Mouse (Mus musculus): ENCODE measurements around the gene Dgkq. TPM values are rescaled to one million over a fixed set of nuclear protein-coding genes. Genes with fewer than 3 reads are reported as not detected.

The Dgkq gene
- polyA plus RNA-seq, 1 experiment from 2014 or later, result 17.4 TPM

GRCm38 (mm10) chr5:108703754-108704626 lies 34.5 kb upstream of the Dgkq start:
- ATAC-seq (ENCODE audit: insufficient number of reproducible peaks, low FRiP score, low TSS enrichment, low read depth), result peak; percentile 36
- Histone ChIP-seq H3K9ac (no peak overlapping the region), H3K4me3 (replicated peaks) (no peak overlapping the region), H3K9me3 (replicated peaks) (no peaks in the 10 kb centered on the region), H3K27me3 (no peaks in the 10 kb centered on the region), H3K27ac (replicated peaks) (no peak overlapping the region), H3K4me2 (replicated peaks) (no peak overlapping the region), H3K36me3 (peaks cover 36% of the 10 kb centered on the region), H3K4me1 (peaks cover 4% of the 10 kb centered on the region; the same call in 1 of the 2 replicates)
- 65% methylated on average over 12 of the region's 12 CpGs for WGBS

GRCm38 (mm10) chr5:108701341-108702021 lies 32.0 kb upstream of the Dgkq start:
- H3K27ac ChIP-seq (replicated peaks), result no peak overlapping the region

GRCm38 (mm10) chr5:108700346-108700745 lies 30.9 kb upstream of the Dgkq start:
- ATAC-seq (ENCODE audit: insufficient number of reproducible peaks, low FRiP score, low TSS enrichment, low read depth), result no peak
- H3K4me2 ChIP-seq (replicated peaks), result no peak overlapping the region
- WGBS, result 21% methylated on average over 3 of the region's 3 CpGs
- no peak overlapping the region for H3K4me3 ChIP-seq (replicated peaks)
- peaks cover 27% of the 10 kb centered on the region for H3K4me1 ChIP-seq
- H3K36me3 ChIP-seq, result peaks cover 12% of the 10 kb centered on the region
- H3K9me3 ChIP-seq (replicated peaks), result no peaks in the 10 kb centered on the region
- no peaks in the 10 kb centered on the region for H3K27me3 ChIP-seq
- no peak overlapping the region for H3K9ac ChIP-seq
- no peak overlapping the region for H3K27ac ChIP-seq (replicated peaks)

More at GRCm38 (mm10) chr5:108701341-108702021, 32.0 kb upstream of the Dgkq start:
- Histone ChIP-seq H3K4me1 (peaks cover 17% of the 10 kb centered on the region), H3K27me3 (no peaks in the 10 kb centered on the region), H3K9me3 (replicated peaks) (no peaks in the 10 kb centered on the region), H3K4me2 (replicated peaks) (no peak overlapping the region), H3K36me3 (peaks cover 21% of the 10 kb centered on the region), H3K4me3 (replicated peaks) (no peak overlapping the region), H3K9ac (no peak overlapping the region)
- ATAC-seq (ENCODE audit: insufficient number of reproducible peaks, low FRiP score, low TSS enrichment, low read depth), result no peak
- 59% methylated on average over 10 of the region's 10 CpGs for WGBS

GRCm38 (mm10) chr5:108697341-108697753 lies 27.9 kb upstream of the Dgkq start:
- no peak overlapping the region; the same call in 1 of the 2 replicates for H3K27ac ChIP-seq (replicated peaks)
- ATAC-seq (ENCODE audit: insufficient number of reproducible peaks, low FRiP score, low TSS enrichment, low read depth), result no peak
- H3K4me1 ChIP-seq, result peaks cover 45% of the 10 kb centered on the region
- no peaks in the 10 kb centered on the region for H3K9me3 ChIP-seq (replicated peaks)
- H3K36me3 ChIP-seq, result peaks cover 3% of the 10 kb centered on the region; the same call in 1 of the 2 replicates
- H3K4me3 ChIP-seq (replicated peaks), result no peak overlapping the region
- no peak overlapping the region for H3K9ac ChIP-seq
- 40% methylated on average over 4 of the region's 4 CpGs for WGBS
- H3K4me2 ChIP-seq (replicated peaks), result no peak overlapping the region
- no peaks in the 10 kb centered on the region for H3K27me3 ChIP-seq

- Histone ChIP-seq H3K4me2 (replicated peaks) (no peak overlapping the region), H3K27ac (replicated peaks) (no peak overlapping the region), H3K9me3 (replicated peaks) (no peaks in the 10 kb centered on the region), H3K9ac (no peak overlapping the region), H3K27me3 (no peaks in the 10 kb centered on the region), H3K36me3 (peaks cover 3% of the 10 kb centered on the region; the same call in 1 of the 2 replicates), H3K4me1 (peaks cover 53% of the 10 kb centered on the region), H3K4me3 (replicated peaks) (no peak overlapping the region)
- 63% methylated on average over 3 of the region's 3 CpGs for WGBS
- no peak for ATAC-seq (ENCODE audit: insufficient number of reproducible peaks, low FRiP score, low TSS enrichment, low read depth)
These were observed 27.1 kb upstream of the Dgkq start for GRCm38 (mm10) chr5:108696542-108696941.

- H3K36me3 ChIP-seq, result peaks cover 3% of the 10 kb centered on the region; the same call in 1 of the 2 replicates
- no peak for ATAC-seq (ENCODE audit: insufficient number of reproducible peaks, low FRiP score, low TSS enrichment, low read depth)
- no peak overlapping the region for H3K4me3 ChIP-seq (replicated peaks)
- peaks cover 54% of the 10 kb centered on the region for H3K4me1 ChIP-seq
- H3K9me3 ChIP-seq (replicated peaks), result no peaks in the 10 kb centered on the region
- no peak overlapping the region for H3K27ac ChIP-seq (replicated peaks)
- no peak overlapping the region for H3K9ac ChIP-seq
- no peak overlapping the region for H3K4me2 ChIP-seq (replicated peaks)
- WGBS, result 90% methylated on average over 12 of the region's 12 CpGs
- no peaks in the 10 kb centered on the region for H3K27me3 ChIP-seq
These were observed 26.4 kb upstream of the Dgkq start for GRCm38 (mm10) chr5:108695861-108696260.

GRCm38 (mm10) chr5:108694352-108695261 lies 25.1 kb upstream of the Dgkq start:
- Histone ChIP-seq H3K27me3 (no peaks in the 10 kb centered on the region), H3K4me2 (replicated peaks) (peak overlapping the region; percentile 83), H3K27ac (replicated peaks) (peak overlapping the region; percentile 58), H3K36me3 (peaks cover 3% of the 10 kb centered on the region; the same call in 1 of the 2 replicates), H3K9me3 (replicated peaks) (no peaks in the 10 kb centered on the region), H3K4me3 (replicated peaks) (peak overlapping the region; percentile 84), H3K4me1 (peaks cover 54% of the 10 kb centered on the region), H3K9ac (peak overlapping the region; percentile 69)
- peak; percentile 41 for ATAC-seq (ENCODE audit: insufficient number of reproducible peaks, low FRiP score, low TSS enrichment, low read depth)
- 1% methylated on average over 97 of the region's 99 CpGs for WGBS

GRCm38 (mm10) chr5:108693872-108694288 lies 24.4 kb upstream of the Dgkq start:
- Histone ChIP-seq H3K4me1 (peaks cover 50% of the 10 kb centered on the region), H3K4me3 (replicated peaks) (peak overlapping the region; percentile 84), H3K9ac (peak overlapping the region; percentile 69), H3K27ac (replicated peaks) (no peak overlapping the region), H3K9me3 (replicated peaks) (no peaks in the 10 kb centered on the region), H3K4me2 (replicated peaks) (peak overlapping the region; percentile 83), H3K36me3 (peaks cover 3% of the 10 kb centered on the region; the same call in 1 of the 2 replicates), H3K27me3 (no peaks in the 10 kb centered on the region)
- peak; percentile 92 for ATAC-seq (ENCODE audit: insufficient number of reproducible peaks, low FRiP score, low TSS enrichment, low read depth)
- WGBS, result under 1% methylated on average over 39 of the region's 43 CpGs

GRCm38 (mm10) chr5:108692271-108692670 lies 22.8 kb upstream of the Dgkq start, which contains the start of gene Fgfrl1:
Gene Fgfrl1, plus strand, starts transcription at chr5:108692382.
- H3K9ac ChIP-seq, result 0 out of 2 replicates have a peak within 1 kb of the TSS, but pooled peaks have one; percentile 9
- 2% methylated on average over 16 of the region's 18 CpGs for WGBS
- 0 out of 2 replicates have a peak within 1 kb of the TSS, but pooled peaks have one; percentile 22 for H3K27ac ChIP-seq (replicated peaks)
- no peaks in the 10 kb centered on the region for H3K9me3 ChIP-seq (replicated peaks)
- H3K27me3 ChIP-seq, result no peaks in the 10 kb centered on the region
- no peak for ATAC-seq (ENCODE audit: insufficient number of reproducible peaks, low FRiP score, low TSS enrichment, low read depth)
- H3K4me1 ChIP-seq, result peaks cover 45% of the 10 kb centered on the region
- H3K36me3 ChIP-seq, result peaks cover 3% of the 10 kb centered on the region; the same call in 1 of the 2 replicates
- H3K4me2 ChIP-seq (replicated peaks), result peak within 1 kb of the TSS; percentile 83
- H3K4me3 ChIP-seq (replicated peaks), result peak within 1 kb of the TSS; percentile 84

GRCm38 (mm10) chr5:108691152-108691551 lies 21.7 kb upstream of the Dgkq start:
- Histone ChIP-seq H3K36me3 (peaks cover 3% of the 10 kb centered on the region; the same call in 1 of the 2 replicates), H3K4me3 (replicated peaks) (no peak overlapping the region), H3K9ac (no peak overlapping the region), H3K4me2 (replicated peaks) (no peak overlapping the region), H3K4me1 (peaks cover 34% of the 10 kb centered on the region), H3K9me3 (replicated peaks) (no peaks in the 10 kb centered on the region), H3K27ac (replicated peaks) (no peak overlapping the region), H3K27me3 (no peaks in the 10 kb centered on the region)
- WGBS, result 70% methylated on average over 4 of the region's 4 CpGs
- no peak for ATAC-seq (ENCODE audit: insufficient number of reproducible peaks, low FRiP score, low TSS enrichment, low read depth)

Measured in embryonic facial prominence, embryonic 15.5 days (tissue).